Mouse (Mus musculus): ENCODE data around the gene Dock11. TPM values are rescaled to one million over a fixed set of nuclear protein-coding genes. Genes with fewer than 3 reads are reported as not detected.

The Dock11 gene
- total RNA-seq (2021): 1 to 10 TPM; 2.8 to 3.1 TPM
- long read RNA-seq, experiment 1, partial matches to known transcripts: 0 of 2 reads
- long read RNA-seq, experiment 1, other reads (novel, unspliced or antisense): 2 of 2 reads
- long read RNA-seq, experiment 2, full-length matches to known transcripts: 1 of 1 reads
- long read RNA-seq, experiment 2, partial matches to known transcripts: 0 of 1 reads
- long read RNA-seq, experiment 2, other reads (novel, unspliced or antisense): 0 of 1 reads

- peak; percentile 58 for DNase-seq (ENCODE audit: low spot score)
Observed at GRCm38 (mm10) chrX:35888087-35888895, at the start of gene Dock11. Gene Dock11, plus strand, starts transcription at chrX:35888832.

GRCm38 (mm10) chrX:35879703-35880102, 8.9 kb upstream of the Dock11 start:
- DNase-seq (ENCODE audit: low spot score): no peak

- DNase-seq (ENCODE audit: low spot score): no peak
Observed at GRCm38 (mm10) chrX:35888945-35889799, 540 bp downstream of the Dock11 start.

DNA sequence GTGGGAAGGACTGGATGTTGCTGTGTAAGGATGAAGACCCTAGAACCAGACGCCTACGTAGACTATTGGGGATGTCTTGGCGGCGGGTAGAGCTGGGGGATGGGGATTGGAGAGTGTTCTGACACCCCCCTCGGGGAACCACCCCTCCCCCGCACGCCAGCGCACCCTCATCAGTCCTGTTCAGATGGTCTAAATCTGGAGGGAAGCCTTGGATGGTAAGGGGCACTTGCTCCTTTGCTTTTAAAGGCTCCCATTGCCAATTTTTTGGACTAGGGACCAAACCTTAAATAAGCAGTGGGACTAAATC, 1.1 kb downstream of the Dock11 start:
- DNase-seq (ENCODE audit: low spot score): no peak

- no peak for DNase-seq (ENCODE audit: low spot score)
Observed at GRCm38 (mm10) chrX:35891534-35892125, 3.0 kb downstream of the Dock11 start.

DNA sequence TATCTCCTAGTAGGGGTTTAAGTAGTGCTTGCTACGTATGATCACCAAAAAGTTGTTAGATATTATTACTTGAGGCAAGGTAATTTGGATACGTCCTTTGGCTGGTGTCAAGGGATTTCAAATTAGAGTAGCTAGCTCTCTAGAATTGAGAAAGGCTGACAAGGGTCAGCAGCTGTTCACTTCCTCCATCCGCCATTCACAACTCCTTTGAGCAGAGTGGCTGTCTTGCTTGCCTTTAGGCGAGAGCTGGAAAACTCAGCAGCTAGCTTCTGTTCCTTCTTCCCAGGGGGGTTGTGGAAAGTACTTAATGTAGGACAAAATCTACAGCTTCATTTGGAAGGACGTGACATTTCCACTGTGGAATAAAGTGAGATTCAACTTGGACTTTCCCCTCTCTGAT, 3.7 kb downstream of the Dock11 start:
- no peak for DNase-seq (ENCODE audit: low spot score)

DNA sequence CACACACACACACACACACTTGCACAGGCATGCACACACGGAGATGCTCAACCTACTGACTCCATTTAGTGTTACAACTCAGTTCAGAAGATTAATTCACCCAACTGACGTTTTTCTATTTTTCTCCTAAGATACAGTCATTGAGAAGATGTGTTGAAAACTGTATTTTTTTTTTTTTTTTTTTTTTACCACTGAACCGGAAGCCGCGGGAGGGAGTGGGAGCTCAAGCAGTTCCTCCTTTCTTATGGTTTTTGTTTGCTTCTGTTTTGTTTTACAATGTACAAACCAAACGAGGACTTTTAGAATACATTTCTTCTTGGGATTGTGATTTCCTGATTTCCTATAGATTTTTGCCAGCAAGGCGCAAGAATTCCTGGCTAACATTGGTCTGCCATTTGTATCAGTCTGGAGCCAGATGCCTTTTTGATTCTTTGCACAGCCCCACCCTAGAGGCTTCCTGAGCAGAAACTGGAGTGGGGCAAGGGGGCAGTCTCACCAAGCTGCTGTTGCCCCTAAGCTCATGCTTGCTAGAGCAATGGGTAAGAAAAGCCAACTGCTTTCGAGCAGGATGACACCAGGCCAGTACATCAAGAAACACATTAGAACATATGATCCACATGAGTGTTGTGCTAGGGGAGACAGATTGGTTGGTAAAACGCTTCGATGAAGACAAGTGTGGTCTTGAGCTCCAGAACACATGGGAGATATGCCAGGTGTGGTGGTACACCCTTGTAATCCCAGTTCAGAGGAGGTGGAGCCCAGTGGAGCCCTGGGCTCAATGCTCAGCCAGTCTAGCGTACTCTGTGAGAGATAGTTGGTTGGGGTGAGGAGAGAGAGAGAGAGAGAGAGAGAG, 9.2 kb downstream of the Dock11 start:
- DNase-seq (ENCODE audit: low spot score): no peak

DNA sequence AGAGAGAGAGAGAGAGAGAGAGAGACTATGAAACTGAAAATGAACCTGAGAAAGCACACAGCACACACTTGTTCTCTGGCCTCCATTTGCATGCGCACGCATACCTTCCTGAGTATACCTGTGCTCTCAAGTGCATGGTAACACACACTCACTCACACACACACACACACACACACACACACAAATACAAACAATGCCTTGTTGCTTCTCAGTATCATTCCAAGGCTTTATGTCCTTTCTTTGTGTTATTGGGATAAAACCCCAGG, 9.8 kb downstream of the Dock11 start:
- DNase-seq (ENCODE audit: low spot score): no peak

DNA sequence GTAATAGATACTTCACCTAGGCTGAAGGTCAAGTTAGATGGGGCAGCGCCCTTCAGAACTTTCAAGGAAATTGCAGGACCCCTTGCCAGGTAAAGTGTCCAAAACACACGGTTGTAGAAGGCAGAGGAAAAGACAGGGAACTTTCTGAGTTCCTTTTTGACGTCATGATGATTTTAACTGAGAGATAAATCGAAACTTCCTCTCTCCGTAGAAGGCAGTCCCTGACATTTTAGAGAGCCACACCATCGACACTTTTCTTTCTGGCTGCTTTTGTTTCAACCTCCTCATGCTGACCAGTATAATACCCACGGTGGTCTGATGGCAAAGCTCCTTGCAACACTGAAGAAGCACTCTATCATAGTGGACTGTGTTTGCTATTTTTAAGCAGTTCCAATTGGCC, 15.7 kb downstream of the Dock11 start:
- no peak for DNase-seq (ENCODE audit: low spot score)

GRCm38 (mm10) chrX:35906696-35907330, 18.2 kb downstream of the Dock11 start:
- DNase-seq (ENCODE audit: low spot score): peak; percentile 48

GRCm38 (mm10) chrX:35919558-35919957, 30.9 kb downstream of the Dock11 start:
- DNase-seq (ENCODE audit: low spot score): no peak

DNA sequence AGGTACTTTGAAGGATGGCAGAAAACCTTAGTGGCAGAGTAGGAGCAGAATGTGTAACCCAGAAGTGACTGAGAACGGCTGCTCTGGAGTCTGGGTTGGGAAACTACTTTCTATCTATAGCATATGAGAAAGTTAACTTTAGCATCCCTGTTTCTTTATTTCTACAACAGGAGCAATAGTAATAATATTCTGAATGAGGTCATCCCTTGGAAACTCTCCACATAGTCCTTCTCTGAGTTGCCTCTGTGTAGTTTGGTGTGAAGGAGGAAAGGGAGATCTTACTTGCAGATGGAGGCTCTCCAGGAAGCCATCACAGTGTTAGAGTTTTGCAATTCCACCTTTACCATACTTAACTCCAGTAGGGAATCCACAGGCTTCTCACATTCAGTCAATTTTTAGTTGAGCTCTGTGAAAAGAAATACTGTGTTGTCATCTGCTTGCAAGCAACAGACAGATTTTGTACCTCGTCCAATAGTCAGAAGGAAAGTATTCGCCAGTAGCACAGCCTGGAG, 31.5 kb downstream of the Dock11 start:
- peak; percentile 14 for DNase-seq (ENCODE audit: low spot score)

DNA sequence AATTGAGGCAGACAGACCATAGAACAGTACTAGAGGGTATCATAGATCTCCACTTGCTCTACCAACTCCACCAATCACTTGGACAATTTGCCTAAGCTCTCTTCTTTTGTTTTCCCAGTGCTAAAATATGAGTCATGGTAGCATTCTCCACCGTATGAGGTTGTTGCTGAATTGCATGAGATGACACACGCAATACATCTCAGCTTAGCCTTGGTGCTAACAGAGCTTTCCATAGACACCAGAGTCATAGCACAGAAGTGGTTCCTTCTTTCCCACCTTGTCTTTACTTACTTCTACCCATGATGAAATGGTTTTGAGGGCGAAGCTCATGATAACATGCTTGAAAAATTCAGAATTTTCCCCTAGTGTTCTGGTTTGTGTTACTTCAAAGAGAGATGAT, 33.3 kb downstream of the Dock11 start:
- DNase-seq (ENCODE audit: low spot score): no peak

DNA sequence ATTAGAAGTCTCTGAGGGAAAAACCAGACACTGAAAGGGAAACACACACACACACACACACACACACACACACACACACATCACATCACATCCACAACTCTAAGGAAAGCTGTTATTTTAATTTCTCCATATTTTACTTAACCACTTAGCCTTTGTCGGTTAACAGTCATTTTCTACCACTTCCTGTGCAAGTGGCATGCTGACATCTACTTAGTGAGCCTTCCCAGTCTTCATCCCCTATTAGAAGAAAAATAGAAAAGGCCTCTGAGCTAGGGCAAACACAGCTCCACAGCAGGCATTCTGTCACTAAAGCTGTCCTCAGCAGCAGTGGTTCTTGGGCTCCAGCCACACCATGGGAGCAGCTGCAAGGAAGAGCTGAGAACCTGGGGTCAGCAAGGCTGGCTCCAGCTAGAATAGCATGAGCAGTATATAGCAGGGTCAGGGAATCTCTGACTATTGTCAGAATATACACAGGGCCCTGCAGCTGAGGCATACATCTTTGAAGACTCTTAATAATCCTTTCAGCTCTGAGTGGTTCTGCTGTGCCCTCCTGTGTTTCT, 36.2 kb downstream of the Dock11 start:
- no peak for DNase-seq (ENCODE audit: low spot score)

GRCm38 (mm10) chrX:35930094-35930933, 41.7 kb downstream of the Dock11 start:
- DNase-seq (ENCODE audit: low spot score): no peak

DNA sequence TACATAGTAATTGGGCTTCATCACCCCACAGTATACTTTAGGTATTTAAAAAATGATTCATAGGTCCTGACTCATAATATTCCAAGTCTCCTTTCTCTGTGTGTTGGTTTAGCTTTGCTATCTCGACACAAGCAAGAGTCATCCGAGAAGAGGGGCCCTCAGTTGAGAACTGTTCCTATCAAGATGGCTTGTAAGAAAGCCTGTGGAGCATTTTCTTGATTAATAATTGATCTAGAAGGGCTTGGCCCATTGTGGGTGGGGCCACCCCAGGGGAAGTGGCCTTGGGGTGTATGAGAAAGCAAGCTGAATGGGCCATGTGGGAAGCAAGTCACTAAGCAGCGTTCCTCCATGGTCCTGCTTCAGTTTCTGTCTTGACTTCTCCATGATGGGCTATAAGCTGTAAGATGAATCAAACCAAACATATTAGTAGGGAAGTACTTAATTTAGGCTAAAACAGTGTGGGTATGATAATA, 42.3 kb downstream of the Dock11 start:
- no peak for DNase-seq (ENCODE audit: low spot score)

GRCm38 (mm10) chrX:35931945-35932344, 43.3 kb downstream of the Dock11 start:
- no peak for DNase-seq (ENCODE audit: low spot score)

GRCm38 (mm10) chrX:35932952-35933351, 44.3 kb downstream of the Dock11 start:
- no peak for DNase-seq (ENCODE audit: low spot score)

DNA sequence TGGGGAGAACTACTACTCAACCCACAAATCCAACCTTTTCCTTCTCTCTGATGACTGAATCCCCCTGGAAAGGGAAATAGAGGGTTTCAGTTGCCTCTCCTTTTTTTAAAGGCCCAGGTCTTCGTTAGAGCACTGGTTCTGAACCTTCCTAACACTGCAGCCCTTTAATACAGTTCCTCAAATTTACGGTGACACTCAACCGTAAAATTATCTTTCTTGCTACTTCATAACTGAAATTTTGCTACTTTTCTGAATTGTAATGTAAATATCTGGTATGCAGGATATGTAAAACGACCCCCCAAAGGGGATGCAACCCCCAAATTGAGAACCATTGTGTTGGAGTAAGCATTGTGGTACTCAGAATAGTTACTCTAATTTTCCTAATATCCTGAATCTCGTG, 49.5 kb downstream of the Dock11 start:
- DNase-seq (ENCODE audit: low spot score): no peak

Measured in gastrocnemius, adult 18-20 months (tissue).